11 mouse cellular contexts compared by ENCODE assay signal in the genomic region with DNA sequence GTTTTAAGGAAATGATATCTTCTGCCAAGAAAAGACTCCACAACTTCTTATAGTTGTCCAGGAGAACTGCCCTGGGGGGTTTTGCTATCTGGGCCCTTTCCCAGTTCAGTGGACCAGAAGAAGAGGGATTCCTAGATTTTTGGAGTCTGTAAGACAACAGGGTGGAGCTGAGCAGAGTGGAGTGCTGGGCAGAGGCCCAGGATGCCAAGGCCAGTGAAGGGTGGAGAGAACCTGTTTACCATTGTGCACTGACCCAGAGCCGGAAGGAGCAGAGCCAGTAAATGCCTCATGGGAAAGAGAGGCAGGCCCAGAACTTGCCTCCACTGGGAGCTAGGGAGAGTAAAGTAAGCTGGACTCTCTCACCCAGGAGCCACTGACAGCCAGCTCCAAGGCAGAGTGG. TPM values are rescaled to one million over a fixed set of nuclear protein-coding genes. Genes with fewer than 3 reads are reported as not detected.
A peak's percentile ranks its signal among the peaks of the same experiment; 100 is the strongest.
DNase-seq lines count a peak whose midpoint lies in the region; ATAC-seq and TF ChIP-seq lines count a peak whose summit lies in the region.
"Had no signal": no experiment of that assay in that cellular context is flagged by ENCODE, and none has a peak within 500 bp of the region (broad histone marks: within the 10 kb centered on the region; RNA-seq: fewer than 3 reads in every experiment).

No protein-coding gene starts in this region.

- no peak overlapping the region for H3K4me2 ChIP-seq in intestine, embryonic 16.5 days (ENCODE audit: low read depth, low read length)
- no peak overlapping the region for H3K4me2 ChIP-seq in intestine, embryonic 15.5 days (replicated peaks)
- H3K4me2 ChIP-seq: embryonic facial prominence, embryonic 13.5 days; heart, embryonic 15.5 days; limb, embryonic 12.5 days had no signal

- peak; percentile 90 for DNase-seq in adipocyte (ENCODE audit: low spot score)
- DNase-seq in kidney, adult 2 months: peak; percentile 96
- peak; percentile 36 for DNase-seq in lung, postnatal 14 days
- no peak for DNase-seq in embryo, embryonic 9.5 days (ENCODE audit: extremely low spot score)
- DNase-seq in left cerebral cortex, postnatal 10 days (ENCODE audit: extremely low spot score in 1 of 2, low spot score in 2 of 2): no peak
- DNase-seq: cerebellum, adult 8-10 months had no signal

- H3K9me3 ChIP-seq in intestine, embryonic 16.5 days (ENCODE audit: control insufficient read depth, low read length): no peaks in the 10 kb centered on the region
- H3K9me3 ChIP-seq in intestine, embryonic 15.5 days: no peaks in the 10 kb centered on the region
- H3K9me3 ChIP-seq: embryonic facial prominence, embryonic 13.5 days; heart, embryonic 15.5 days; limb, embryonic 12.5 days had no signal

- peak overlapping the region; percentile 71; the same call in 1 of the 2 replicates for H3K27ac ChIP-seq in intestine, embryonic 16.5 days (ENCODE audit: low read length)
- H3K27ac ChIP-seq in intestine, embryonic 15.5 days: no peak overlapping the region
- peak overlapping the region; percentile 97 for H3K27ac ChIP-seq in kidney, adult 2 months (ENCODE audit: insufficient read depth, low read depth, low read length)
- H3K27ac ChIP-seq: embryonic facial prominence, embryonic 13.5 days; heart, embryonic 15.5 days; limb, embryonic 12.5 days had no signal

- ATAC-seq in intestine, embryonic 16.5 days: no peak
- ATAC-seq in intestine, embryonic 15.5 days: no peak

- intact Hi-C loops in left cerebral cortex, postnatal 10 days (cut with DNase I): no loop called here

- H3K27me3 ChIP-seq in intestine, embryonic 16.5 days (replicated peaks; ENCODE audit: control insufficient read depth, insufficient read depth, low read length): no peaks in the 10 kb centered on the region
- H3K27me3 ChIP-seq in intestine, embryonic 15.5 days (replicated peaks): no peaks in the 10 kb centered on the region
- no peaks in the 10 kb centered on the region for H3K27me3 ChIP-seq in kidney, adult 2 months (replicated peaks; ENCODE audit: control insufficient read depth, insufficient read depth, low read length)
- H3K27me3 ChIP-seq: embryonic facial prominence, embryonic 13.5 days; heart, embryonic 15.5 days; limb, embryonic 12.5 days had no signal

- TF ChIP-seq CTCF in kidney, adult 2 months (conservative IDR thresholded peaks at IDR 0.05; ENCODE audit: insufficient read depth, insufficient read length, low read depth, low read length): no peak

- peaks cover 22% of the 10 kb centered on the region for H3K4me1 ChIP-seq in intestine, embryonic 16.5 days (ENCODE audit: control insufficient read depth, insufficient read depth, low read length)
- peaks cover 10% of the 10 kb centered on the region; the same call in 1 of the 2 replicates for H3K4me1 ChIP-seq in intestine, embryonic 15.5 days (replicated peaks)
- H3K4me1 ChIP-seq in kidney, adult 2 months (ENCODE audit: control insufficient read depth, insufficient read depth, low read length): peaks cover 58% of the 10 kb centered on the region

- 82% methylated on average over 1 of the region's 1 CpGs for WGBS in intestine, embryonic 16.5 days
- 61% methylated on average over 1 of the region's 1 CpGs for WGBS in intestine, embryonic 15.5 days
- WGBS in kidney, adult 2 months: 27% methylated on average over 1 of the region's 1 CpGs

- H3K9ac ChIP-seq in intestine, embryonic 16.5 days (ENCODE audit: low read depth, low read length): 0 out of 2 replicates have a peak overlapping the region, but pooled peaks have one; percentile 5
- H3K9ac ChIP-seq in intestine, embryonic 15.5 days: no peak overlapping the region
- H3K9ac ChIP-seq: embryonic facial prominence, embryonic 13.5 days; heart, embryonic 15.5 days; limb, embryonic 12.5 days had no signal

- H3K36me3 ChIP-seq in intestine, embryonic 16.5 days (ENCODE audit: control insufficient read depth, insufficient read depth, low read length): no peaks in the 10 kb centered on the region
- H3K36me3 ChIP-seq in intestine, embryonic 15.5 days: no peaks in the 10 kb centered on the region
- no peaks in the 10 kb centered on the region for H3K36me3 ChIP-seq in kidney, adult 2 months (ENCODE audit: control insufficient read depth, insufficient read depth, low read length)
- H3K36me3 ChIP-seq: embryonic facial prominence, embryonic 13.5 days; heart, embryonic 15.5 days had no signal

- no peak for TF ChIP-seq POLR2A in kidney, adult 2 months (IDR thresholded peaks at IDR 0.05; ENCODE audit: low read depth, low read length)

- no peak overlapping the region for H3K4me3 ChIP-seq in intestine, embryonic 16.5 days (ENCODE audit: low read length)
- H3K4me3 ChIP-seq in intestine, embryonic 15.5 days (replicated peaks): no peak overlapping the region
- no peak overlapping the region for H3K4me3 ChIP-seq in kidney, adult 2 months (ENCODE audit: insufficient read depth, low read depth, low read length)
- H3K4me3 ChIP-seq: embryonic facial prominence, embryonic 13.5 days; heart, embryonic 15.5 days; limb, embryonic 12.5 days had no signal

RNA-seq across cellular contexts. Expression of a gene that starts 11.1 kb away (rescaled TPM):
- 34.0 and 37.2 TPM in 2 replicates for polyA plus RNA-seq in intestine, embryonic 16.5 days (2015; fragmentation: Nextera tagmentation; extraction: Ambion mirVana)
- 32.3 and 32.4 TPM in 2 replicates for polyA plus RNA-seq in intestine, embryonic 15.5 days (2015; fragmentation: Nextera tagmentation; extraction: Ambion mirVana)
- 91.4 and 115 TPM in 2 replicates for polyA plus RNA-seq in kidney, adult 2 months (2012; rRNA removed)
- 10 to 100 TPM; 27.4 to 27.8 TPM for total RNA-seq in left cerebral cortex, postnatal 10 days (2021)

RNA-seq across cellular contexts. Expression of a gene that starts 20.3 kb away (rescaled TPM):
- polyA plus RNA-seq in intestine, embryonic 16.5 days (2015; fragmentation: Nextera tagmentation; extraction: Ambion mirVana): 5.9 and 7.3 TPM in 2 replicates
- polyA plus RNA-seq in intestine, embryonic 15.5 days (2015; fragmentation: Nextera tagmentation; extraction: Ambion mirVana): 3.1 and 4.5 TPM in 2 replicates
- 15.8 and 16.3 TPM in 2 replicates for polyA plus RNA-seq in kidney, adult 2 months (2012; rRNA removed)
- total RNA-seq in left cerebral cortex, postnatal 10 days (2021): 1 to 10 TPM; 2.1 to 5.2 TPM

RNA-seq across cellular contexts. Expression of a gene that starts 37.5 kb away (rescaled TPM):
- polyA plus RNA-seq in intestine, embryonic 16.5 days (2015; fragmentation: Nextera tagmentation; extraction: Ambion mirVana): 40.4 and 41.8 TPM in 2 replicates
- polyA plus RNA-seq in intestine, embryonic 15.5 days (2015; fragmentation: Nextera tagmentation; extraction: Ambion mirVana): 43.8 and 47.1 TPM in 2 replicates
- polyA plus RNA-seq in kidney, adult 2 months (2012; rRNA removed): 21.0 and 21.1 TPM in 2 replicates
- total RNA-seq in left cerebral cortex, postnatal 10 days (2021): 10 to 100 TPM; 73.9 to 75.1 TPM

RNA-seq across cellular contexts. Expression of a gene that starts 37.6 kb away (rescaled TPM):
- 3.0 TPM in 2 replicates for polyA plus RNA-seq in intestine, embryonic 16.5 days (2015; fragmentation: Nextera tagmentation; extraction: Ambion mirVana)
- 3.7 and 3.8 TPM in 2 replicates for polyA plus RNA-seq in intestine, embryonic 15.5 days (2015; fragmentation: Nextera tagmentation; extraction: Ambion mirVana)
- 9.6 and 12.1 TPM in 2 replicates for polyA plus RNA-seq in kidney, adult 2 months (2012; rRNA removed)
- total RNA-seq in left cerebral cortex, postnatal 10 days (2021): 10 to 100 TPM; 13.8 to 15.5 TPM

RNA-seq across cellular contexts. Expression of a gene that starts 38.5 kb away (rescaled TPM):
- polyA plus RNA-seq in intestine, embryonic 16.5 days (2015; fragmentation: Nextera tagmentation; extraction: Ambion mirVana): 0.07 and 0.12 TPM in 2 replicates
- 0.20 and 0.26 TPM in 2 replicates for polyA plus RNA-seq in intestine, embryonic 15.5 days (2015; fragmentation: Nextera tagmentation; extraction: Ambion mirVana)
- 0.07 and 0.20 TPM in 2 replicates for polyA plus RNA-seq in kidney, adult 2 months (2012; rRNA removed)
- total RNA-seq in left cerebral cortex, postnatal 10 days (2021): not detected
- polyA plus RNA-seq: embryonic facial prominence, embryonic 13.5 days; limb, embryonic 12.5 days had no signal

Comparison
In these comparisons a context has a peak if more than half of its experiments do, and no peak if none do; other contexts are left out.
1. DNase-seq: peak in adipocyte (single experiment), kidney, adult 2 months (single experiment) and lung, postnatal 14 days (single experiment); none in embryo, embryonic 9.5 days (single experiment) and left cerebral cortex, postnatal 10 days (0 of 2).